Mouse (Mus musculus) large intestine, adult 2 months (tissue): Measurements from ENCODE around the gene Timp3. TPM values are rescaled to one million over a fixed set of nuclear protein-coding genes. Genes with fewer than 3 reads are reported as not detected.

ENCODE experiments used
- DNase-seq: peaks from one replicate; pipeline ENCODE4 v3.0.0-alpha.2; 2012; ENCODE audit warnings: low read depth, low spot score
- WGBS: fragments of 180-500 bp; shearing (Covaris S2); methylation state at CpG from one replicate; pipeline ENCODE4 v1.1.7; 2018; 5-methylcytosine and 5-hydroxymethylcytosine counted together
- polyA plus RNA-seq: library from polyadenylated mRNA; depleted of rRNA; stranded (reverse); fragments of >200 nt; gene quantifications from 2 replicates; pipeline ENCODE4 v1.2.3, GENCODE M21; 2012

Gene Timp3
- polyA plus RNA-seq, 1 experiment = 12.5 TPM

DNA sequence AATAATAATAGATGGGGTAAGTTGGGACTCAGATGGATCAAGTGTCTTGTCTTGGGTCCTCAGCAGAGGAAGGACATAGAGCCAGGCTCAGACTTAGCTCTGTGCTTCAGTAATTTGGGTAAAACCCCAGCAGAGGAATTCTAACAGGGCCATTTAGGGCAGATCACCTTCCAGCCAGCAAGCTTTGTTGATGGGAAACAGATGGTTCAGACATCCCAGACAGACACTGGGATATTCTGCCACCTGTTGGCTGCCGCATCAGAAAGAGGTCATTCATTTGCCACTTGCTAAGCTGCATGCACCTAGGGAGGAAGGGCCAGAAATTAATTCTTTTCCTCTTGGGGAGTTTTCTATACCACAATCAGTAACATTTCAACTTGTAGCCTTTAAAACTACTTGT, 21.8 kb downstream of the Timp3 start:
- WGBS = 72% methylated on average over 1 of the region's 1 CpGs
- DNase-seq = no peak

DNA sequence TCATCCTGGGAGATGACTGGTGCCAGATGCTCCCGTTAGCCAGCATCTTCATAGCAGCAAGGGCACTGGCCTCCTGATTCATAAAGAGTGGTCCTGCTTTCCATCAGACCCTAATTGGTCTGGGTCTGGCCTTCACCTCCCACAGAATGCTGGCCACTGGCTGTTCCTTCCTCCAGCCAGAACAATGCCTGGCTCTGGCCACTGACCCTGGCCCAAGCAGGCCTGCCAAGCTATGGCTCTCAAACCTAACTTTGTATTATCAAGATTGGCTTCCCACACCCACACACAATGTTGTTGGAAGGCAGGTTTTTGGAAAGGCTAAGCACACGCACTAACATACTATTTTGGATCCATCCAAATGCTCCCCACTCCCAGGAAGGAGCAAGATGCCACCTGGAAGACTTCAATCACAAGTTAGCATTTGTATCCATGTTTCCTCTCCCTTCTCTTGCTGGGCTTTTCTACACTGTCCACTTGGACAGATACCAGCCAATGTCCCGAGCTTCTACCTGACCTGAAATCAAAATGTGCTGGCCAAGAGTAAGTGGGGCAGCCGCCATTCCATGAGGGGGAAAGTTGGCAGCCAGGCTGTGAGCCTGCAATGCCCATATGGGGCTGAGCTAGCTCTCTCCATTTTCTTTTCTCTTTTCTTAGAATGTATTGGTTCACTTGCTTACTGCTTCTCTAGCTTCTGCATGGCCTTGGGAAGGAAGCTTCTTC, 23.3 kb downstream of the Timp3 start:
- DNase-seq = no peak
- WGBS = 71% methylated on average over 4 of the region's 4 CpGs

DNA sequence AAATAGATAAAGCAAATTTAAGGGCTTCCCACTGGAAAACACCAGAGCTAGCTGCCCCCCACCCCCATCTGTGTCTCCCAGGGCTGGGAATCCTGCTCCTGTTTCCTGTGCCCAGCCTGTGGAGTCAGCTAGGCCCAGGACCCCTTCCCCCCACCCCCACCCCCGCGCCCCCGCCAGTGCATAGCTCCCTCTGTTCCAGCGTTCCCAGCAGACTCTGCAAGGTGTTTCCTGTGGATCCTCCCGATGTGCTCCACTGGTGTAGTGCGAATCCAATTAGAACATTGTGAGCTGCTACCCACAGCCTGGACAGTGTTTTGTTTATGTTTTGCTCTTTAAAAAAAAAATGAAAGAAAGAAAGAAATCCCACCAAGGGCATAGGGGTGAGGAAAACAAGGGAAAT, 25.1 kb downstream of the Timp3 start:
- DNase-seq = no peak
- 73% methylated on average over 6 of the region's 6 CpGs for WGBS

DNA sequence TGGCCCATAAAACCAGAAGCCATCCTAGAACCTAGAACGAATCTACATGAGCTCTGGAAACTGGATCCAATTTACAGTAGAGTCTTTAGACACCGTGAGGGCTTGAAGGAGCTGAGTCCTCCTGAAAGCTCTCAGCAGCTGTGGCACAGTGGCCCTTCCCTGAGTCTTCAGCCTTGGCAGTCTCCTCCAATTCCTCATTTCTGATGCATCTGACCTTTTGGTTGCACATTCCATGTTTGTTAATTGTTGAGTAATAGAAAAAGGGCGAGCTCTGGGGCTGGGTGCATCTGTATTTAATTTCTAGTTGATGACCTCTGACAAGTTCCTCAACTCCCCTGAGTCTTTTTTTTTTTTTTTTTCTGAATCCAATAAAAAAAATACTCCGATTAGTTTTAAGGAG, 28.0 kb downstream of the Timp3 start:
- 78% methylated on average over 4 of the region's 4 CpGs for WGBS

DNA sequence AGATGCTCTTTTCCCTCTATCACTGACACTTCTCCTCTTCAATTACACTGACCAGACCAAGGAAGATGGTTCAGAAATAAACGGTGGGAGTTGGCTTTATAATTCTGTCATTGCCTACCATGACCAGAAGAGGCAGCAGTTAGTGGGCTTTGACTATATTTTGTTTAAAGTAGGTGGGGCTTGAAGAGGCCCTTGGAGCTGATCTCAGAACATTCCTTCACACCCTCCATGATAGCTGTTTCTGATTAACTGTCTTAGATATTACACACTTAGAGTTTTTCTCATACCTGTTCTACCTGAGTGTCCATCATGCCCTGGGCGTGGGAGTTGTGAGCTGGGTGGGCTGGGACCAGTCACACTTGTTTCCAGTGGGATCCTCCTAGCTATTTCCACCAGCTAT, 28.5 kb downstream of the Timp3 start:
- DNase-seq = no peak
- WGBS = 67% methylated on average over 2 of the region's 2 CpGs

More for the DNA sequence above, 28.0 kb downstream of the Timp3 start:
- no peak for DNase-seq

DNA sequence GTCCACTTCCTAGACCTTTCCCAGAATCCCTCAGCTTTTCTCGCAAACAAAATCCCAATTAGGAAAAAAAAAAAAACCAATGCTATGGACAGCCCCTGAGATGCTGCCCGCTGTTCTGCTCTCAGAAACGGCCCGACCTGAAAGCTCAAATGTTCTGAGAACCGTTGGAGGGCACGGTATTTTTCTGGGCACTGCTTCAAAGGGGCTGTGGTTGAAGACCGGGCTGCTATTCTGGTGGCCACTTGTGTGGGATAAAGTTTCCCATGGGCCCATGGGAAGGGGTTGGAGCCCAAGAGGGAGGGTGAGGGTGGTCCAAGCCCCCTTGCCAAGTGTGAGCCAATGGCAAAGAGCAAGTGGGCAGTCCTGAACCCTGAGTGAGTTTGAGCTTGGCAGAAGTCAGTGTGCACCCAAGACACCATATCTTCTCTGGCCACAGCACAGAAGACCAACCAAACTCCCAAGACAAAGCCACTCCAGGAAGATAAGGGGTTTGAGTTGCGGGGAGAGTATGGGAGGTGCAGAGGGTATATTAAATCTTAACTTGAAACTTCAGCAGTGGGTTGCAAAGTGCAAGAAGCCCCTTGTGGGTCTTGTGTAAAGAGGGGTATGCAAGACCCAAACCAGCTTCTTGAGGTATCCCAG, 29.2 kb downstream of the Timp3 start:
- 91% methylated on average over 8 of the region's 8 CpGs for WGBS
- no peak for DNase-seq

DNA sequence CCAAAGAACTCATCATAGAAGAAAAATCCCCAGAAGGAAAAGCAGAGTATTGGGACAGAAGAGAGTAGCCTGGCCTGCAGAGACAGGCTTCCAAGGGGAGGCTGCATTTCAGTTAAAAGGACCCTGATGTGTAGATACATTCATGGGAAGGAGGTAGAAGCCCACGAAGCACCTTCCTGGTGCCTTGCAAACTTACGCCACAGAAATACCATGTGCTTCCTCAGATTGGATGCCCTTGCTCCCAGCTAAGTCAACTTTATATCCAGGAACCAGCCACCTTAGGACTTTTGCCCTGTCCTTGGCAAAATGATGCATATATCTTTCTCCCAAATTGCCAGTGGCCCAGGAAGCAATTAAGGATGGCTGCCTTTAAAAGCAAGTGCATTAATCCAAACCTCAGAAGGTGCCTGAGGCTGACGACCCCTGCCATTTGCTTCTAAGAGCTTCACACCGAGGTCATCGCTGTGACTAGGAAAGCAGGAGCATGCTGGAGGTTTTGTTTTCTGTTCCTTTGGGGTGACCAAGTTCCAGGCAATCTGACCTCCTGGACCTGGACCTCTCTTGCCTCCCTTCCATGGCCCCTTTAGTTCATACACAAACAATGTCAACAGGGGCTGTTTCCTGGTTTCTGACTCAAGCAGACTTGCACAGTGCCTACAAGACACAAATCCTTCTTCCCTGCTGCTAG, 31.0 kb downstream of the Timp3 start:
- 69% methylated on average over 5 of the region's 5 CpGs for WGBS
- no peak for DNase-seq

DNA sequence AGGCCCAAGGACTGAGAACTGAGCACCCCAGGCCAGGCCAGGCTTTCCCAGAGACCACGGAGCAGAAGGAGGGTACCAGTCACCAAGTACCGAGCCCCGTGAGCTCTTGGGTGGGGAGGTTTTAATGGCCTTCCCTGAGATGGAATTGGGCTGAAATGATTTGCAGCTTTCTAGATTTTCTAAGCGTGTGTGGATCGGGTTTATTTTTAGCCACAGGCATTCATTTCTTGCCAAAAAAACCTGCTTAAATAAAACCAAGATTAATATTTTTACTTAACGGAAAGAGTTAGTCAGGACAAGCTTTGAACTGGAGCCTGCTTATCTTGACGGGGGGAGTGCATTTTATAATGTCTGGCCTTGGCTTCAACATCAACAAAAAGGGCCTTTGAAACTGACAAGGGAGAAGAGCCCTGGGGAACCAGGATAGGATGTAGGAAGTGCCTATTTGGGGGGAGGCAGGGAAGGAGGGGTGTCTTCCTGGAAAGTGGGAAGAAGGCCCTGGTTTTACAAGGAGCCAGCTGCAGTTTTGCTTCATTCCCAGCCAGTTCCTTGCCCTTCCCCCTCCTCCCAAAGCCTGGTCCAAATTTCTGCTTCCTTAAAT, 31.6 kb downstream of the Timp3 start:
- DNase-seq = no peak
- WGBS = 32% methylated on average over 7 of the region's 7 CpGs

DNA sequence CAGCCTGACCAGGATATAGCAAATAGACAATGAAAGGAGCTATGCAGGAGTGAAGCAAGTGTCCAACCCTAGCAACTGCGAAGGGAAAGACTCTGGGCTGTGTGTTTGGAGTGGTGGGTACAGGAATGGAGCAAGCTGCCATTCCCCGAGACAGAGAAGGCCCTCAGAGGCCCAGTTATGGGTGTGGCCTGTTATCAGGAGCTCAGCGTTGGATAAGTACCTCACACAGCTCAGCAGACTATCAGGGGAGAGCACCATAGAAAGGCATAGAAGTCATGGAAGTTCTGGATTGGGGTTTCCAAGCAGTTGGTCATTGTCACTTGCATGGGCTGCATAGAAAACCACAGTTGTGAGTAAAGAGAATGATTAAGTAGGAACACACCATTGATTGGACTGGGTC, 32.8 kb downstream of the Timp3 start:
- no peak for DNase-seq
- WGBS = 66% methylated on average over 3 of the region's 3 CpGs

DNA sequence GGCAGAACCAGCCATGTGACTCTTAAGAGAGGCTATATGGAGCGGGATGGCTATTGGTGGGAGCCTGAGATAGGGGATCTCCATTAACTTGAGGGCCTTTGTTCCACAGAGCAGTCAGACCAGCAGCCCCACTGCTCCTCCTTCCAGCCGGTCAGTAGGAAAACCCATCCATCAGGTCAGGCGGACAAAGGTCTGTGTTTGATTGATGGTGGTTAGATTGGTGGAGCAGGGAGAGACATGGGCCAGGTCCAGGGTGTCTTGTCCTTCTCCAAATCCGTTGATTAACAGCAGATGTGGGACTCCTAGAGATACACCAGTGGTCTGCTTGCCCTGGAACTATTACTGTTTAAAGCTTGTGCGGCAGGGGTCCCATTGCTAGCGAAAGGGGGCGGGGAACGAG, 34.4 kb downstream of the Timp3 start:
- 81% methylated on average over 8 of the region's 8 CpGs for WGBS

DNA sequence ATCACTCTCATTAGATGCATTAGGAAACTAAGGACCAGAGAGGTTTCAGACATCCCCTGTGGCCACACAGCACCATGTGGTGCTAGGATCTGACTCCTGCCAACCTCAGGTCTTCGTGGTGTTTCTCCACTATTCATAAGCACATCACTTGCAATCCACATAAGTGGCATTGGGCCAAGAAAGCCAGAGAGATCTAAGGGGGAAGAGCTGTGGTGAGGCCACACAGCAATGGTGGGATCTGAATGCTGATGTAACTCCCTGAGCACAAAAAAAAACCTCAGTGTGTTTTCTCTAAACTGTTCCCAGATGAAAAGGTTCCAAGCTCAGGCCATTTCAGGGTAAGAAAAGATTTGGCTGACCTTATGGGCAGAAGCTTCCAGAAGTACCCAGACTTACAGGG, 36.3 kb downstream of the Timp3 start:
- no peak for DNase-seq
- WGBS = 30% methylated on average over 1 of the region's 1 CpGs

More for the DNA sequence above, 34.4 kb downstream of the Timp3 start:
- DNase-seq = no peak

DNA sequence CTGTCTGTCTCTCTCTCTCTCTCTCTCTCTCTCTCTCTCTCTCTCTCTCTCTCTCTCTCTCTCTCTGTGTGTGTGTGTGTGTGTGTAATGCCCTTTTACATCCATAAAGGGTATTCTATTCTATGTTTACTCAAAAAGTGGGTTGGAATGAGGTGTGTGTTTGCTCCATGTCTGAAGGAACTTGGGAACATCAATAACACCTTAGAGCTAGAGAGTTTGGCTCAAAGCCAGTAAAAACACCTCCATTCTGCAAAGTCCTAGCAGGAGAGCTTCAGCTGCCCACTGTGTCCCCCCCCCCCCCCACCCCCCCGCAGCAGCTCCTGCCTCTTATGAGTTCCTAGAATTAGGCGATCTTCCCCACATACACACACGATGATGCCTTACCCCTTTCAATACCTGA, 37.1 kb downstream of the Timp3 start:
- DNase-seq = no peak
- 22% methylated on average over 3 of the region's 3 CpGs for WGBS

DNA sequence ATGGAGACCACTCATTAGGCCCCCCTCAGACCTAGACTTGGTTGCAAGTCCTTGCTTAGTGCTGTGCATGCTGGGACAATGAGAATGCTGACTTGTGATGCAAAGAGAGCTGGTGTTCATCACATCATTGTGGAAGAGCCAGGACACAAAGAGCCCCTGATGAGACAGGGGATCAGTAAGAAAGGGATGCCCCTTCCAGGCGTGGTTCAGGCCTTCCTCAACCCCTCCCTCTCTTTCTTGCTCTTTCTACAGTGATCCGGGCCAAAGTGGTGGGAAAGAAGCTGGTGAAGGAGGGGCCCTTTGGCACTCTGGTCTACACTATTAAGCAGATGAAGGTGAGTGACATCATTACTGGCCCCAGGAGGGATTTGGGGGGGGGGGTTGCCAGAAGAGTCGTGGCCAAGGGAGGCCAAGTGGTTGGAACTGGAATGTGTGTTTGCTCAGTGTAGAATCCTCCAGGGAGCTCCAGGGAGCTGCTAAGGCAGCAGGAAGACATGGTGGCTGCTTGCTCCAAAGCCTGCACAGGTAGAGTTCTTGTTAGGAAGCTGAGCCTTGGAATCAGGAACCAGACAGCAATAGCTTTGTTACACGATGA, 38.0 kb downstream of the Timp3 start:
- no peak for DNase-seq
- 64% methylated on average over 4 of the region's 4 CpGs for WGBS

DNA sequence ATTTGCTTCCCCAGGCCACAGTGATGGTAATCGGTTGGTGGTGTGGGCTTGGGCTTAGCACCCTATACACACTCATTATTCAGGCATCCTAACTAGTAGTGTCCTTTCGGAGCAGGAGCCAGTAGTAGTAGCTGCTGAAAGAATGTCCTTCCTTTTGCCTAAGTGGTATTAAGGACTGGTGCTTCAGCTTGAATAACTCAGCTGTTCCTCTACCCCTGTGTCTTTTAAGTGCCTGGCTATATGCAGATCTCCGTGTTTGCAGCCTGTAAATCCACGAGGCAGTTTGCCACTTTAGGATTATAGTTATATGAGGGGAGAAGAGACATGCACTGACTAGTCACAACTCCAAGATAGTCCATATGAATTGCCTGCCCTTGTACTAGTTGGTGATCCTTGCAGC, 38.9 kb downstream of the Timp3 start:
- DNase-seq = no peak
- WGBS = 36% methylated on average over 4 of the region's 4 CpGs

DNA sequence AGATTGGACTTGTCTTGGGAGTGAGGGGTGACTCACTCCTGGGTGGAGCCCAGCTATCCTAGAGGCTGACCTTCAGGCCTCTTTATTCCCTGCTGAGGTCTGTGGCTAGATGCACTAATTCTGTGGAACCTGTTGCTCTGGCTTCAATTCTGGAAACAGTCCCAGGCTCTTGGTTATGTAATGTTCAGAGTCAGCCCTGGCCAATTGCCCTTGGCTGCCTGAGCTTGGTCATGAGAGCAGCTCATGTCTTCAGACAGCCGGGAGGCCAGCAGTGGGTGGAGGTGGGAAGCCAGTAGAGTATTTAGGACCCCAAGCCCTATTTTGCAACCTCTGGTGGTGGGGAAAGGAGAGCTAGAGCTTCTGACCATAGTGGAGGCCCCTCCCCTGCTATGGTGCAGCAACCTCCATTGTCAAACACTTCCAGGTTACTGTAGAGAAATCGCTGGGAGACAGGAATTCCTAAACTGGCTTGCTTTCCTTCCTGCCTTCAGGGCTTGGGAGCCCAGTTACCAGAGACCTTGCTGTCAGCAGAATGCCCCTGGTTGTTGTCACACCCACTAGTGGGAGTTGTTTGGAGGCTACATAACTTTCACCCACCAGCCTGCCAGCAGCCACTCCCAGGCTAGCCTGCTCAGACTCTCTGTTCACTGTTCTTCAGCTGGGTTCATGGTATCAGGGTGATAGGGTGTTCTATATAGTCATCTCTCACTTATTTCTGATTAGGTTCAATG, 39.6 kb downstream of the Timp3 start:
- WGBS = 6% methylated on average over 2 of the region's 2 CpGs

DNA sequence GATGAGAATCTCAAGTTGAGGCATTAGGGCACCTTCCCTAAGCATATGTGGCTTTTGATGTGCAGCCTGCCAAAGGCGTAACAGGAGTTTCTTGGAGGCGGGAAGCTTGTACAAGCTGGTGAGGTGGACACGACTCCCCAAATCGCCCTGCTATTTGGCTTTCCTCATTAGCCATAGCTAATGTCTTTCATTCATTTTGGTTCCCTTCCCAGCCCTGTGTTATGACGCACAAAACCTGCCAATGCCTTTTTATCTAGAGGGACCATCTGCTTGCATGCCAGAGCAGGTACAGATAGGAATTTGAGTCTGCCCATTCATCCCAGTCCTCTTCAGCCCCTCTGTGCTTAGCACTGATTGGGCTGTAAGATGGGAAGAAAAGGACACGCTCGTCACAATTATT, 40.2 kb downstream of the Timp3 start:
- no peak for DNase-seq
- WGBS = 64% methylated on average over 7 of the region's 7 CpGs

More for the DNA sequence above, 39.6 kb downstream of the Timp3 start:
- DNase-seq = peak; percentile 93

DNA sequence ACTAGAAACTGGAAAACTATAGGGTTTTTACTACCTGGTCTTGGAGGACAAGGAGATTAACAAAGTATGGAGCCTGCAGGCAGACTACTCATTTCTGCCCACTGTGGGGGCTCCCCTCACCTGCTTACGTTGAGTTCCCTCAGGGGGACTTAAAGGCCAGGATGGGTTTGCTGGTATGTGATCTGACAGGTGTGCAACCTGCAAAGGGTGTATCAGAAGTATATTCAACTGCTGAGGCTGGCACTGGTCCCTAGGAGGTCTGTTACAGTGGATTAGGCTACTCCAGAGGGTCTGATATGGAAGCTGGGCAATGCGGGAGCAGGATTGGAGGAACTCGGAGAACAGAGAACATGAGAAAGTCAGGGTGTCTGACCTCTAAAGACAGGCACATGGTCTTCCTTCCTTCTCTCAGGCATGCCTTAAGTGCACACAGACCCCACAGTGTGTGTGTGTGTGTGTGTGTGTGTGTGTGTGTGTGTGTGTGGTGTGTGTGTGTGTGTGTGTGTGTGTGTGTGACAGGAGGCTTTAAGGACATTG, 40.9 kb downstream of the Timp3 start:
- WGBS = 74% methylated on average over 3 of the region's 3 CpGs
- no peak for DNase-seq

DNA sequence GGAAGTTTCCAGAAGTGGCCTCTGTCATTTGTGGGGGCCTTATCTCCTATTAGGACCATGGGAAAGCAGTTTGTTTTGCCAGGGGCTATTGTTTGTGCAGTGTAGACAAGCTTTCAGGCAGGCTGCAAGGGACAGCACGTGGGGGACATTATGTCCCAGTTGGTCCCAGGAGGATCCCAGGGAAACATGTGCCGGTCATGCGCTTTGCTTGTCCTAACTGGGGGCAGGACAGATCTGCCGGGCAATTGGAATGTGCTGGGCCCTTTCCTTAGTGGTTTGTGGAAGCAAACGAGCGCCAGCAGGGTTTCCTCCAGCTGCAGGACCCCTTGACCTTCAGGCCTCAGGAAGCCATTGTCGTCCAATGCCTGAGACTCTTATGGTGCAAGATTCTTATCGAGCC, 41.4 kb downstream of the Timp3 start:
- 67% methylated on average over 8 of the region's 8 CpGs for WGBS
- DNase-seq = no peak

DNA sequence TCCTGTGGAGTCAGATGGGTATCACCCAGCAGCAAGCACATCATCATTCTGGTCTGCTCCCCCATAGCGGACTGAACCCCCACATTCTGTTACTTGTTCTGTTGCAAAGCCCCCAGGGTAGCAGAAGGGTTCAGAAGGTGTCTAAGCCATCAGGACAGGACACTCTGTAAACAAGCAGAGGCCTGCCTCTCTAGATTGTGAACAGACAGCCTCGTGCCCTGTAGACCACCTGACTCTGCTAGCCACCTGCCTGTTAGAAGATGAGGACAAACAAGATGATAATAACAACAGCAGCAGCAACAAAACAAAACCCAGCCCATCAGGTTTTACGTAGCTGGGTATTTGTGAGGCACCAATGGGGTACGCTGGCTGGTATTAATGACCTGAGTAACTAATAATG, 42.0 kb downstream of the Timp3 start:
- WGBS = 78% methylated on average over 4 of the region's 4 CpGs
- no peak for DNase-seq
